Mouse (Mus musculus) gastrocnemius, postnatal 14 days (tissue): ENCODE measurements around the gene Grb10. TPM values are rescaled to one million over a fixed set of nuclear protein-coding genes. Genes with fewer than 3 reads are reported as not detected.

Experiments used
- DNase-seq: peaks from one replicate; pipeline ENCODE4 v3.0.0; 2021; ENCODE audit warnings: mixed read lengths
- intact Hi-C: fragments of 180-260 bp; cut with DNase I; formaldehyde crosslinking; loops from one replicate; pipeline ENCODE4 v1.15.1; 2025; ENCODE audit warnings: low total_unique reads
- total RNA-seq, 2 experiments: library from RNA; stranded (reverse); gene quantifications; 2 replicates each; pipeline ENCODE4 v1.2.3; 2021

Grb10 gene
- total RNA-seq, 2 experiments from 2014 or later: 245 to 266 TPM

GRCm38 (mm10) chr11:11957211-11958060 lies 81.0 kb downstream of the Grb10 start:
- intact Hi-C loops: no loop called here
- no peak for DNase-seq

- intact Hi-C loops: no loop called here
- DNase-seq: no peak
Observed at GRCm38 (mm10) chr11:11955783-11956182, 82.7 kb downstream of the Grb10 start.

DNA sequence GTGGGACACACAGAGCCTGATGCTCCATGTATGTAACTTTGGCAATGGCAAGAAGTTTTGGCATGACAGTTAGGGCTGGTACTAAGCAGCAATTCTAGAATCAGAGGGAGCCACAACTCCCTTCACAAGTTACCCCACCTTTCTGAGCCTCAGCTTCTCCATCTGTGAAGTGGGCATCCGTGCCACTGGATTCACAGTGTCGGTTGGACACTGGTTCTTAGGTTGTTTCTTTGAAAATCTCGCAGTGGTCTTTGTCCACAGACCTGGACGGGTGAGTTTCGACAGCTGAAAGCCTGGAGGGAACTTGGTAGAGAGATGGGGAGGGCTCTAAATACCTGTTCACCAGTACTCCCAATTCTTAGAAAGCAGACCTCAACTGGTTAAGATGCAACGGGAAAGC lies 83.9 kb downstream of the Grb10 start:
- intact Hi-C loops: no loop called here
- DNase-seq: no peak

GRCm38 (mm10) chr11:11954115-11954438 lies 84.4 kb downstream of the Grb10 start:
- DNase-seq: no peak
- intact Hi-C loops: no loop called here

DNA sequence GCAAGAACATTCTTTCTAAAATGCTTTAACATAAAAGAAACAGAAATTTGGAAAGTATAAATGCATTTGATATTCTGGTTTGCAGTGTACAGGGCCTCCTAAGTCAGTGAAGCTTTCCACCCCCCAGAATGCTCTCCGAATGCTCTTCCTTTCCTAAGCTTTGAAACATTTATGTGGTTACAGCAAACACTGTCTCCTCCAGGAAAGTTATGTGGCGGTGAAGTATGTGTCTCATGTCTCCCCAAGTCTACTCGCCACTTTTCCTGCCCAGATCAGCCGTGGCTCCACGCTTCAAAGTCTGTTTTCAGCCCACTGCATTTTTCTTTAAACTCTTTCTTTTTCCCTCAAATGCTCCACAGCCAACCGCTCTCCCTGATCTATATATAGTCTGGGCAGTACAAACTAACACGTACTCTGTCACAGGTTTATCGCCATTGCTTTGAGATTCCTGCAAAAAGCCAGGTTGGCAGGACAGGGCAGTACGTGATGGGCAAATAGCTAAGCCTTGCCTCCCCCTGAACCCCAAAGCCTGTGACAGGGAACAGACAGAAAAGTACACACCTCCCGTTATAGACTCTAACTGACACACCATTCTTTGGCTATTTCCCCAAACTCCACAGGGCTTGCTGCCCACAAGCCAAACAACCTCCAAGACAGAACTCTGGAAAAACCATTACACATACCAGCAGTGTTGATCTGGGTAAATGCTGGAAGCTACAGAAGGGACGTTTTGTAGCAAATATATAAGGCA lies 84.9 kb downstream of the Grb10 start:
- intact Hi-C loops: no loop called here
- DNase-seq: no peak

- no peak for DNase-seq
- intact Hi-C loops: no loop called here
Observed at GRCm38 (mm10) chr11:11952569-11952968, 85.9 kb downstream of the Grb10 start.

GRCm38 (mm10) chr11:11948988-11949365 lies 89.5 kb downstream of the Grb10 start:
- intact Hi-C loops: no loop called here
- no peak for DNase-seq

GRCm38 (mm10) chr11:11948321-11948987 lies 90.0 kb downstream of the Grb10 start:
- DNase-seq: no peak
- intact Hi-C loops: no loop called here

- no peak for DNase-seq
- intact Hi-C loops: no loop called here
Observed at GRCm38 (mm10) chr11:11947857-11948256, 90.6 kb downstream of the Grb10 start.

- no peak for DNase-seq
- intact Hi-C loops: no loop called here
Observed at GRCm38 (mm10) chr11:11945766-11946165, 92.7 kb downstream of the Grb10 start.

DNA sequence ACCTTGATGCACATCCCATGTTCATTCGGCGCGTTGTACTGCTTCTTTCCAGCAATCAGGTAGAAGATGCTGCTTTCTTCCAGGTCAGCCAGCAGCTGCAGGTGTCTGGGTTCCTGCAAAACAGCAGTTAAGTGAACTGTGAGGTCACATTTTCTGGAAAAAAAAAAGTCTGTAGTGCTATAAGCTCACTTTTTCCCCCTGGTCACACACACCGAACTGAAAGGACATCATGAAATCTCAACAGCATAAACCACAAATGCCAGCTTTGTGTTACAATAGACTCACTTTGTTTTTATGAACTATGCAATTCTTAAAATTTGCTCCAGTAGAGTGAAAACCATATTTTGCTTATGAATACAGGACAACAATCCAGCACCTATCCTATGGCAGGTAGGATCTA lies 93.7 kb downstream of the Grb10 start:
- intact Hi-C loops: no loop called here
- no peak for DNase-seq

DNA sequence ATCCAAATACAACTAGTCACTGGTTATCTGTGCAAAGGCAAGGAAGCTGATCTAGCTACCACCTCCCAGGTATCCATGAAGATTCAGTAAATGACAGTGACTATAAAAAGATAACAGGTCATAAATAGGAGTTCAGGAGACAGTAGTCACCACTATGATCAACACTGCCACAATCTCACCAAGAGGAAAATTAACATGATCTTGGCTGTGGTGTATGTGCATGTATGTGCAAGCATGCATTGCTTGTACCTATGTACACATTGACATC lies 94.5 kb downstream of the Grb10 start:
- intact Hi-C loops: no loop called here
- no peak for DNase-seq

DNA sequence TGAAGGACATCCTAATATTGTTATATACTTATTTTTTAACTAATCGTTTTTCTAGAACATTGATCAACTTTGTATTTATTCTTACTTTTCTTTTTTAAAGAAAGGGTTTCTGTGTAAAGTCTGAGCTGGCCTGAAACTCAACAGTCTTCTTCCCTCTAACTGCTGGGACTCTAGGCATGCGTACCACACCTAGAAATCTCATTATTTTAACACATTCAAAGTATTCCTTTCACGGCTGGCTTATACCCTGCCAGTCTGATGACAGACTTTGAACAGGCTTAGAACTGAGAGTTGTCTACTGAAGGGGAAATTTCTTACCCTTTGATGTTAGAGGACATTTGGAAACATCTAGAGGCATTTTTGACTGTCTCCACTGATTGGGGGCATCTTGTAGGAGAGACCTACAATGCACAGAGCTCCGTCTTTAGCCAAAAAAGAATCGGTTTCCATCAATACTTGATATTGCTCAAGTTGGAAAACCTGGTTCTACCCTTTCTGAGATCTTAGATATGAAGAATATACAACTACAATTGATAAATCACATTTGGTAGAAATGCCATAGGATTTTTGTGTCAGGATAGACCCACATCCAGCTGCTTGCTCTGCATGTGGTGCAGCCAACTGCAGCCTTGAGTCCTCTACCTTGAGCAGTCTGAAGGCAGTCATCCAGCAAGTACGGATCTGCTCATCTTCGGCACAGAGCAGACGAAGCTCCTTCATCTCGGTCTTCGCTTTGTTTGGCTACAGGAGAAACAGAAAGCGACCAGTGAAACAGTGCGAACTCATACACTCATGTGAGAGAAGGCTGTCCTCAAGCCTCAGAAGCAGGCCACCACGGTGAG lies 95.0 kb downstream of the Grb10 start:
- intact Hi-C loops: no loop called here
- no peak for DNase-seq

DNA sequence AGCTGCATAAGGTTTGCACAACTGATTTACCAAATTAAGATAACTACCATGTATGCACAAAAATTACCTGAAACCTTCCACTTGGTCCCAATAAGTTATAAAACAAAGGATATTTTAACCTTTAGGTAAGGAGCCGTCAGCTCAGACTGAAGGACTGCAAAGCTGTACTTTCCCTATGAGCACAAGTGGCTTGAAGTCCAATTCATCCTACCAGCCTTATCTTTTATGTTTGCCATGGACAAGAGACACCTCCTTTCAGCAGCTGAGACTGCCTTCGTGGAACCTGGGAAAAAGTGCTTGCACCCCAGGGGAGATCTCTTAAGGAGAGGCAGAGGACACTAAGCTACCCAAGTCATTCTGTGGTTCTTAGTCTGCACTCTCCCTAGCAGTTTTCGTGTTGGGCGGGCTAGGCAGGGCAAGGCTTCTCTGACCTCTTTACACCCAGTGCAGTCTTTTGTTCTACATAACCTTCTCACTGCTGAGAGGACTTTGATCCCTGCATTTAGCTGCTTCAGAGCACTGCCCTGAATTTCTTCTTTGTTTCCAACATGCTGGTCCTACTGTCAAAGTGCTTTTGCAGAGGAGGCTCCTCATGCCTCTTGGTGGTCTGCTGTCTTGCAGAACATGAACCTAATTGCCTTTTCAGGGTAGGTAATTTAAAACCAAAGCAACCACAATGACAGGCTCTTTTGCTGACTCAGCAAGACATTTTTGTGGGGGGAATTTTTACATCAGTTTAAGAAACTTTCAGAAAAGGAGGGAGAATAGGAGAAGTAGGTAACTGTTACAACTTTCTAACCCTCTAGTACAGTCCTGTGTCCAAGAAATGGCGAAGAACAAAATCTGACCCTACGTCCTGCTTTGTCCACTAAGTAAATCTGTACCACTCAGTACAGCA lies 95.9 kb downstream of the Grb10 start:
- no peak for DNase-seq
- intact Hi-C loops: no loop called here

DNA sequence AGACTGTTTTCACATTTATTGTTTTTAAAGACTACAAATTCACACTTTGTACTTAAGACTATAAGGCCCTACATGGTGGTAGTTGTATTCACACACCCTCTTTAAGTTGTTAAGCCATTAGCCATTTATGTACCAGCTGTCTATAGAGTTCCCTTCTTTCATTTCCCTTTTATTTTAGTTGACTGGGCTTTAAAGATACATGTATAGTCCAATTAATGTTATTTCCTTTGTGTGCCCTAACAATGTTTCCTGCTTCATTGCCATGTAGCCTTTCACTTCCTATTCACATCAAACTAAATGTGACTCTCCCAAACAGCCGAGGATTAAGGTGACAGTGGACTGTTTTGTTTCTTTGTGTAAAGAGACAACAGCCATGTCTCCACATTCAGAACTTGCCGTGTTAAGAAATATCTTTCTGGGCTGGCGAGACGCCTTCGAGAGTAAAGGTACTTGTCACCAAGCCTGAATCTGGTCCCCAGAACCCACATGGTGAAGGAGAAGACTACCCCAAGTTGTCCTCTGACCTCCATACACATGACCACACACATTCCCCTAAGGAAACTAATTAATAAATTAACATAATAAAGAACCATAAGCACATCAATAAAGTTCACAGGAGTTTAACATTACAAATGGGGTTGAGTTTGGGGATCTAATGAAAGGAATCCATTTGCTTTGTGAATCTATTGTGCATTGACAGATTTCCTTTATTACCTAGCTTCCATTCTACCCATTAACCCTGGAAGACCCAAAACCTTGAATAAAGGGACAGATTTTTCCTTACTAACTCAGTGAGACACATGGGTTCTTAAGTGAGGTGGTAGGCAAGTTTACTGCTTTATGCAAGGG lies 97.4 kb downstream of the Grb10 start:
- intact Hi-C loops: no loop called here
- no peak for DNase-seq

DNA sequence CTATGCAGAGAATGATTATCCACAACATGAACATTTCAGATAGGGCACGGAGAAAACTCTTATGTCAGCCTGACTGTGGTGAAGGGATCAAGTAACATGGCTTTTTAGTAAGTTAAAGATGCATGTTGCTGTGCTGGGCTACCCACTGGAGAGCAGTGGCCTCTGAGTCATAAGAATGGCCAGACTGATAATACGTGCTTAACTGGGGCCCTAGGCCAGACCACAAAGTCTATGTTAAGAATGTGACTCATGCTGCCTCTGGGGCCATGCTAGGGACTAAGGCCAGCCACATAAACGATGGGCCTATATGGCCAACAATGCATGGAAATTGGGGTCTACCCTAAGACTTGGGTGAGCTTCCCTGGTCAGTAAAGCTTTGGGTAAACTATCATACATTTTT lies 98.9 kb downstream of the Grb10 start:
- intact Hi-C loops: no loop called here
- no peak for DNase-seq

GRCm38 (mm10) chr11:11938591-11938990 lies 99.9 kb downstream of the Grb10 start:
- DNase-seq: no peak
- intact Hi-C loops: no loop called here

GRCm38 (mm10) chr11:11937340-11938030 lies 101.0 kb downstream of the Grb10 start:
- intact Hi-C loops: no loop called here
- peak; percentile 38 for DNase-seq
